ENCODE assay signal across 15 mouse cellular contexts in genomic region chr11:86350636-86351138, GRCm38 (mm10).
"Had no signal": no experiment of that assay in that cellular context is flagged by ENCODE, and none has a peak within 500 bp of the region (broad histone marks: within the 10 kb centered on the region; RNA-seq: fewer than 3 reads in every experiment).

No protein-coding gene starts in this region.

- H3K4me2 ChIP-seq: neural tube, embryonic 15.5 days; stomach, embryonic 15.5 days had no signal

- H3K27ac ChIP-seq: neural tube, embryonic 15.5 days; stomach, embryonic 15.5 days; stomach, postnatal 0 days had no signal

- H3K27me3 ChIP-seq: neural tube, embryonic 15.5 days; stomach, embryonic 15.5 days had no signal

- DNase-seq: retina, postnatal 1 day; right cerebral cortex, adult 18-20 months; right cerebral cortex, postnatal 14 days; right cerebral cortex, postnatal 25 days; right cerebral cortex, postnatal 4 days; spleen, adult 18-20 months; thymus, adult 18-20 months; thymus, adult 2 months; thymus, postnatal 14 days; thymus, postnatal 25 days; thymus, postnatal 36 days; thymus, postnatal 4 days had no signal

- H3K36me3 ChIP-seq: neural tube, embryonic 15.5 days had no signal

- H3K9me3 ChIP-seq: neural tube, embryonic 15.5 days; stomach, embryonic 15.5 days had no signal

- H3K4me3 ChIP-seq: neural tube, embryonic 15.5 days; stomach, embryonic 15.5 days had no signal

- H3K9ac ChIP-seq: neural tube, embryonic 15.5 days; stomach, embryonic 15.5 days had no signal
